Mouse (Mus musculus) G1E-ER4 (cell line): Measurements from ENCODE around the gene Bud31. TPM values are rescaled to one million over a fixed set of nuclear protein-coding genes. Genes with fewer than 3 reads are reported as not detected.

ENCODE experiments used
- GATA1 ChIP-seq: IDR thresholded peaks from one replicate; pipeline ENCODE4 v1.8.0; 2012; ENCODE audit warnings: low read length, inconsistent platforms
- polyA plus RNA-seq: library from polyadenylated mRNA; stranded (reverse); fragments of >175 nt; gene quantifications from 2 replicates; pipeline ENCODE4 v1.2.3, GENCODE M21; 2012

Gene Bud31
- polyA plus RNA-seq, 1 experiment, result 3.6 TPM

DNA sequence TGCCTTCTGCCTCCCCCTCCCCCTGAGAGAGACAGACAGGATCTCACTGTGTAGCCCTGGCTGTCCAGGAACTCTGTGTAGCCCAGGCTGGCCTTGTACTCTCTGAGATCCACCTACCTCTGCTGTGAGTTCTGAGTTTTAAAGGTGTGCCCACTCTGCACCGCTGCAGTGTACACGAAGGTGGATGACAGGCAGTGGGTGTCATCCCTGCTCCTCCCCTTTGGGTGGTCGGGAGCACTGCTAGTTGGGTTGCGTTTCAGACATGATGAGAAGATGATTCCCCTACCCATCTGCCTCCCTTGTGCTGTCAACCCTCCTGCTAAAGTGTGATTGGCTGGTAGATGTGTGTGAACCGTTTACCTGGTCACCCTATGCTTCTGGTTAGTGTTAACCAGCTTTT lies 21.7 kb upstream of the Bud31 start:
- no peak for TF ChIP-seq GATA1

DNA sequence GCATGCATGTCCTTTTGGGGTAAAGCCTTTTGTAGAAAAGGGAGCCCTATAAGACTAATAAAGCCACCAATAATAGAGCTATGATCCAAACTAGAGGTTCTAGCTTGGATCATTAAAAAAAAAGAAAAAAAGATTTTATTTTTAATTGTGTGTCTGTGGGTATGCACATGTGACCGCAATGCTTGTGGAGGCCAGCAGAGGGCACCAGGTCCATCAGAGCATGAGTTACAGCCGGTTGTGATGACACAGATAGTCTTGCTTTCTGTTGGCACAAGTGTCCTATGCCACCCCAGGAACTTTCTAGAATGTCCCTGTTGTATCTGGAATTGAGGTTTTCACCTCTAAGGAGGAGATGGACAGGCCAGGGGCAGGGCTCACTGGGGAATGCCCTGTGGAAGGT lies 20.8 kb upstream of the Bud31 start:
- no peak for TF ChIP-seq GATA1

DNA sequence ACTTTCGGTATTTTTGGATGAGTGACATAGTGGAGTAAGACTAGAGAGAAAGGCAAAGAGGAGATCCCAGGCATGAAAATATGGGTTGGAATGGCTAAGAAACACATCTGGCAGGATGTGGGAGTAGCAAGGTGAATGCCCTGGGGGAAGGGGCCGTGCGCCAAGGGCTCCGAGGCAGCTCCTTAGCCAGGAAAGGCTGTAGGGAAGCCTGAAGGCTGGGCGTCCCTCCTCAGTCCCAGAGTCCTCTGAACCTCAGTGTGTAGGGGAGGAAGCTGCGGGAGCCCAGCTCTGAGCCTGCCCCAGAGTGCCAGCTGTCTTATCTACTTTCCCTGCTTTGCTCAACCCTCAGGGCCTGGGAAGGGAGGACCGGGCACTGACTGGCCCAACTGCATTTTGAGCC lies 19.2 kb upstream of the Bud31 start:
- TF ChIP-seq GATA1, result no peak

GRCm38 (mm10) chr5:145123396-145123795 lies 16.8 kb upstream of the Bud31 start:
- no peak for TF ChIP-seq GATA1

DNA sequence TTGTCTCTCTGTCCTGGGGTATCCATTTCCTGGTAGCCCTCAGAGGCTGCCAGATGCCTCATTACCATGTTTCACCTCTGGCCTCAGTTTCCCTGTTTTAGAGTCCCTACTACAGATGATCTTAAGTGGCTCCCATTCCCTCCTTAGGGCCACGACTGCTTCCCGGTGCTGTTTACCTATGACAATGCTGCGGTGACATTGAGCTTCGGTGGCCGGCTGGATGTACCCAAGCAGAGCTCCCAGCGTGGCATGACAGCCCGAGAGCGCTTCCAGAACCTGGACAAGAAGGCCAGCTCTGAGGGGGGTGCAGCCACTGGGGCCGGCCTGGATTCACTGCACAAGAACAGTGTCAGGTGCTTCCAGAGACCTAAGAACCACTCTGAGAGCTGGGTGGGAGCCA lies 13.6 kb upstream of the Bud31 start:
- TF ChIP-seq GATA1, result no peak

GRCm38 (mm10) chr5:145129124-145129523 lies 11.0 kb upstream of the Bud31 start:
- no peak for TF ChIP-seq GATA1

- no peak for TF ChIP-seq GATA1
Observed at GRCm38 (mm10) chr5:145130191-145130590, 10.0 kb upstream of the Bud31 start.

- no peak for TF ChIP-seq GATA1
Observed at GRCm38 (mm10) chr5:145130995-145131394, 9.2 kb upstream of the Bud31 start.

DNA sequence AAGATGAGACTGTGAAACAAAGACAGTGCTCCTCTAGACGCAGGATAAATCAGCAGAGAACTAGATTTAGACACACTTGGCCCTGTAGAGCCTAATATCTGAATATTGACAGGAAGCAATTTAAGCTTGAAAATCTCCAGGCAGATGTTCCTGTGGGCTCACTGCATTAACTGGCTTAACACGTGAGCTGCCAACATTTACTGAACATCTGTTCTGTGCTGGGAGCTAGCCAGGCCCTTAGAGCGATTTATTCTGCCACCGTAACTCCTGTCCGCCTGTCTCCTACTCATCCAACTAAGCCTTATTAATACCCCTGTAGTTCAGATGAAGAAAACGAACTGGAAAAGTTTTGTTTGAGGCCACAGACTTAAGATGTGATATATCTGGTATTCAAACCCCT lies 1.3 kb upstream of the Bud31 start:
- TF ChIP-seq GATA1, result no peak

- no peak for TF ChIP-seq GATA1
Observed at GRCm38 (mm10) chr5:145140611-145141010, 449 bp downstream of the Bud31 start.

DNA sequence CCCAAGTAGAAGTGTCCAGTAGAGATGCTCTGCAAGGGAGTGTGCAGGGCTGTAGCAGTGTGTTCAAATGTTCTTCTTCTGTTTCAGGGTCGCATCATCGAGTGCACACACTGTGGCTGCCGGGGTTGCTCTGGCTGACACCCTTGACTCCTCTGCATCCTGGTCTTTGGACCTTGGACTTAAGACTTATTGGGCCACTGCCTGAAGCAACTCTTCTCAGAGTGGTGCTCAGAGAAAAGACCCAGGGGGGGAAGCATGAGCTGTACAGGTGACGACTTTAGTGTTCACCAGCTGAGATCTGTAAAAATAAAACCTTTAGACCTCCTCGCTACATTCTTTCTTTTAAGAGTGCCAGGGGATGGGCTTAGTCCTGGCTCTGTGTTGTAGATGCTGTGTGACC lies 7.6 kb downstream of the Bud31 start:
- no peak for TF ChIP-seq GATA1

- no peak for TF ChIP-seq GATA1
Observed at GRCm38 (mm10) chr5:145149294-145149693, 9.1 kb downstream of the Bud31 start.

DNA sequence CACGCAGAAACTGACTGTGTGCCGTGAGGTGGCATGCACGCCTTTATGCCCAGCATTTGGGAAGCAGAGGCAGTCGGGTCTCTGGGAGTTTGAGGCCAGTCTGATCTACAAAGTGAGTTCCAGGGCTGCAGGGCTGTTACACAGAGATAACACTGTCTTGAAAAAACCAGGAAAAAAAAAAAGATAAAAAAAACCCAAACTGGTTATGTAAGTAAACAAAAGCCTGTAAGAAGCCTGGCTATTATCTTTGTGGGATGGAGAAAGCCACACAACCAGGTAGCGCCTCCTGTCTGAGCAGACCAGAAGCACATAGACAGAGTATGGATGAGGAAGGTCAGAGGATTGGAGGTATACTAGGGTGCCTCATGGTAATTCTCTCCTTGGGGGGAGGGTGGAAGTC lies 12.5 kb downstream of the Bud31 start:
- TF ChIP-seq GATA1, result no peak

- no peak for TF ChIP-seq GATA1
Observed at GRCm38 (mm10) chr5:145161361-145161760, 21.2 kb downstream of the Bud31 start.

GRCm38 (mm10) chr5:145164710-145165109 lies 24.5 kb downstream of the Bud31 start:
- TF ChIP-seq GATA1, result no peak

DNA sequence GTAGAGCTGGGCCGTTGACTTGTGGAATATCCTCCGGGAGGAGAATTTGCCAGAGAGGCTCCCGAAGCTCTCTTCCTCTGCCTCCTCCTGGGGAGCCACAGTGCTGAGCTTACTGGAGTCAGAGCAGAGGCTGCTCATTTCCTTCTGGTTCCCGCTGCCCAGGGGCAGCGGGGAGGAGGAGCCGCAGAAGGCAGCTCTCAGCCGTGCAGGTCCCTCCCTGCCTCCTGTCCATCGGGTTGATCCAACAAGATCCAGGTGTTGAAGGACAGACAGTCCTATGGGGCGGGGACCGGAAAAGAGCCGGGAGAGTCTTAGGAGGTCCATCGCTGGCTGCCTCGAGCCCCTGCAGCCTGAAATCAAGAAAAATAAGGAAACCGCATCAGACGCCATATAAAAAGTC lies 25.0 kb downstream of the Bud31 start:
- TF ChIP-seq GATA1, result no peak

GRCm38 (mm10) chr5:145166536-145167305 lies 26.6 kb downstream of the Bud31 start, which contains the start of the genes Ptcd1 and Cpsf4:
Gene Ptcd1, minus strand, starts transcription at chr5:145167108.
Gene Cpsf4, plus strand, starts transcription at chr5:145167213.
- TF ChIP-seq GATA1, result no peak

DNA sequence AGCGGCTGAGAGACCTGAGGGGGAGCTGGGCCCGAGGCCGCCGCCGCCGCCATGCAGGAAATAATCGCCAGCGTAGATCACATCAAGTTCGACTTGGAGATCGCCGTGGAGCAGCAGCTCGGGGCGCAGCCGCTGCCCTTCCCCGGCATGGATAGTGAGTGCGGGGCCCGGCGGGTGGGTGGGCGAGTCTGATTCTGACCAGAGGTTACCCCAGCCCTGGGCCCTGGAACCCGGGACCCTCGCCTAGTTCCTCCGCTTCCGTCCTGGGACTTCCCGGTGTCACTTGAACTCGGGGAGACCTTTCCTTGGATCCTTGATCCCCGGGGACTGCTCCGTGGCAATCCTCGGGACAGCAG lies 27.1 kb downstream of the Bud31 start:
- no peak for TF ChIP-seq GATA1
